Mouse (Mus musculus) brain, embryonic 14.5 days (tissue): ENCODE results near the gene Rarres2.

Source experiments
- CTCF ChIP-seq: fragments of 200-500 bp; IDR thresholded peaks from 2 replicates; pipeline ENCODE4 v1.5.1; 2012; ENCODE audit warnings: inconsistent platforms, mild to moderate bottlenecking, moderate library complexity, borderline replicate concordance; ENCODE audit not compliant: insufficient read depth, insufficient read length; ENCODE audit errors: extremely low read depth
- POLR2A ChIP-seq: fragments of 200-500 bp; IDR thresholded peaks from 2 replicates; pipeline ENCODE4 v1.6.1; 2012; ENCODE audit warnings: mild to moderate bottlenecking, inconsistent platforms, borderline replicate concordance; ENCODE audit not compliant: poor library complexity, insufficient read depth, insufficient read length, severe bottlenecking; ENCODE audit errors: extremely low read depth

- no peak for TF ChIP-seq CTCF
- no peak for TF ChIP-seq POLR2A
Measured at GRCm38 (mm10) chr6:48572014-48572413, 575 bp downstream of the Rarres2 start.
